Mouse (Mus musculus): ENCODE measurements around the gene H2-M5. TPM values are rescaled to one million over a fixed set of nuclear protein-coding genes. Genes with fewer than 3 reads are reported as not detected.

H2-M5 gene
- polyA plus RNA-seq, 1 experiment from 2014 or later: 3.9 TPM

DNA sequence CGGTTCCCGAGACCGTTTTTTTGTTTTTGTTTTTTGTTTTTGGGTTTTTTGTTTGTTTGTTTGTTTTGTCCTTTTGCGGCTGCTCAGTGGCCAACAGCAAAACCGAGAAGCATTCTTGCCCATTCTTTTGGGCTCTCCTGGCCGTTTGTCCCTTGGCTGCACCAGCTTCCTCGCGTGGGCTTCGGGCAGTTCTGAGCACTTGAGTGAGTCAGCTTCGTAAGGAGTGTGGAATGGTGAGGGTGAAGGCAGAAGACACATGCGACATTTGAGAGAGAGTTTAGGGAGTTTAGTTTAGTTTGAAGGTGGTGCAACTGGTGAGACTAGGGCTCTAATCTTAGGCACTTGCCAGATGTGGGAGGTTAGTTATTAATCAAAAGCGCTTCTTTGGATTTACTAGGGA, 30.5 kb downstream of the H2-M5 start:
- H3K9me3 ChIP-seq: no peaks in the 10 kb centered on the region
- H3K9ac ChIP-seq (replicated peaks): peak overlapping the region; percentile 70
- H3K4me1 ChIP-seq (replicated peaks): peaks cover 18% of the 10 kb centered on the region
- peak overlapping the region; percentile 35; the same call in 1 of the 2 replicates for H3K27ac ChIP-seq
- WGBS: 11% methylated on average over 12 of the region's 12 CpGs
- H3K36me3 ChIP-seq: peaks cover 11% of the 10 kb centered on the region
- H3K4me2 ChIP-seq (replicated peaks): peak overlapping the region; percentile 84
- H3K4me3 ChIP-seq (replicated peaks): peak overlapping the region; percentile 68
- no peaks in the 10 kb centered on the region for H3K27me3 ChIP-seq
- peak; percentile 25 for ATAC-seq

DNA sequence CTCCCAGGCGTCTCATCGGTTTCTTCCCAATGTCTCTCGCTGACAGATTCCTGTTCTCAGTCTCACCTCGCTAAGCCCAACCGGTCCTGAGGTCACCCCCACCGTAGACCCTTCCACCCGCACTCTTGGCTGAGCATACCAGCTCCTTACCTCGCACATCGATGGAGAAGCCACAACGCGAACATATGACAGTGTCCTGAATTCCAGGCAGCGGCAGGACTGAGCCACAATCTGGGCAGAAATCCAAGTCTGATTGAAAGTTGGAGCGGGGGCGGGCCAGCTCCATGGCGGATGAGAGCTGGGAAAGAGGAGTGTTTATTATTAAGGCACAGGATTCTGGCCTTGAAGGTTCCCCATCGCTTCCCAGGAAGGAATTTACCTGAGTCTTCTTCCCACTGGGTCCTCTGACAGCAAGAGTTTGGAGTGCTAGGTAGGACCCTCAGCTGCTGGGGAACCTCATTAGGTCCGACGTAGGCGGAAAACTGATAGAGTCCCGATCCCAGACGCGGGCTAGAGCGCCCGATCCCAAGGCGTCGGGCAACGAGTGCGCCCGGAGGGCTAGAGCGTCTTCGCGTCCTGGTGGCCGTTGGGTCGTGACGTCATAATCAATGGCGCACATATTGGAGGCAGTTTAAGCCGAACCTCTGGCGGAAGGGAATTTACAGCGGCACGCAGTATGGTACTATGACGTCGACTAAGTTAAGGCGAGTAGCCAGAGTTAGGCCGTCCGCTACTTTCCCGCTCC, 31.2 kb downstream of the H2-M5 start, which contains the start of the genes Znrd1 and Znrd1as:
Gene Znrd1 (minus strand): TSS at position 561 of the 745 bp plus-strand sequence.
Gene Znrd1as (plus strand): TSS at position 594 of the 745 bp plus-strand sequence.
- Histone ChIP-seq H3K4me3 (replicated peaks) (peak within 1 kb of the TSS; percentile 68), H3K27me3 (no peaks in the 10 kb centered on the region), H3K4me2 (replicated peaks) (peak within 1 kb of the TSS; percentile 84), H3K9me3 (no peaks in the 10 kb centered on the region), H3K27ac (peak within 1 kb of the TSS; percentile 70), H3K36me3 (peaks cover 15% of the 10 kb centered on the region), H3K4me1 (replicated peaks) (peaks cover 18% of the 10 kb centered on the region), H3K9ac (replicated peaks) (peak within 1 kb of the TSS; percentile 84)
- WGBS: under 1% methylated on average over 46 of the region's 46 CpGs
- peak; percentile 98 for ATAC-seq

DNA sequence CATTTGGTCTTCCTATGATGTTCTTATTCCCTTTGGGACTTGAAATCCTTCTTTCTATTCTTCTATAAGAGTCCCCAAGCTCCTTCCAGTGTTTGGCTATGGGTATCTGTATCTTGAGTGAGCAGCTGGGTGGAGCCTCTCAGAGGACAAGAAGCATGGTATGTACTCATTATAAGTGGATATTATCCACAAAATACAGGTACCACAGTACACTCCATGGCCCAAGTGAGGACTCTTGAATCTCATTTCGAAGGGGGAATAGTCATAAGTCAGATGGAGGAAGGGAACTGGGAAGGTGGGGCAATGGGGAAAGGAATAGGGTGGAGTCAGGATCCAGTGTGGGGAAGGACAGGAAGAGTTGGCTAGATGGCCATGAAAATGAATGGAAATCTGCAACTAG, 36.3 kb downstream of the H2-M5 start:
- 87% methylated on average over 1 of the region's 1 CpGs for WGBS

DNA sequence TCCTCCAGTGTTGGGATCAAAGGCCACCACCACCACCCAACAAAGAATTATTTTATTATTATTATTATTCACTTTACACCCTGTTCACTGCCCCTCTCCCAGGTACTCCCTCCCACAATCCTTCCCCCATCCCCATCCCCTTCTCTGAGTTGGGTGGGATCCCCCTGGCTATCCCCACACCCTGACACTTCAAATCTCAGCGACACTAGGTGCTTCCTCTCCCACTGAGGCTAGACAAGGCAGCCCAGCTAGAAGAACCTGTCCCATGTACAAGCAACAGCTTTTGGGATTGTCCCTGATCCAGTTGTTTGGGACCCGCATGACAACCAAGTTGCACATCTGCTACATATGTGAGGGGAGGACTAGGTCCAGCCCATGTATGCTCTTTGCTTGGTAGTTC, 36.7 kb downstream of the H2-M5 start:
- Histone ChIP-seq H3K9me3 (no peaks in the 10 kb centered on the region), H3K4me3 (replicated peaks) (no peak overlapping the region), H3K27ac (no peak overlapping the region), H3K27me3 (no peaks in the 10 kb centered on the region), H3K4me1 (replicated peaks) (peaks cover 29% of the 10 kb centered on the region), H3K4me2 (replicated peaks) (no peak overlapping the region), H3K36me3 (peaks cover 34% of the 10 kb centered on the region), H3K9ac (replicated peaks) (no peak overlapping the region)
- ATAC-seq: no peak
- 91% methylated on average over 2 of the region's 2 CpGs for WGBS

More for the DNA sequence above, 36.3 kb downstream of the H2-M5 start:
- Histone ChIP-seq H3K4me1 (replicated peaks) (peaks cover 28% of the 10 kb centered on the region), H3K4me3 (replicated peaks) (no peak overlapping the region), H3K4me2 (replicated peaks) (no peak overlapping the region), H3K9ac (replicated peaks) (no peak overlapping the region), H3K27me3 (no peaks in the 10 kb centered on the region), H3K27ac (no peak overlapping the region), H3K9me3 (no peaks in the 10 kb centered on the region), H3K36me3 (peaks cover 34% of the 10 kb centered on the region)
- ATAC-seq: no peak

DNA sequence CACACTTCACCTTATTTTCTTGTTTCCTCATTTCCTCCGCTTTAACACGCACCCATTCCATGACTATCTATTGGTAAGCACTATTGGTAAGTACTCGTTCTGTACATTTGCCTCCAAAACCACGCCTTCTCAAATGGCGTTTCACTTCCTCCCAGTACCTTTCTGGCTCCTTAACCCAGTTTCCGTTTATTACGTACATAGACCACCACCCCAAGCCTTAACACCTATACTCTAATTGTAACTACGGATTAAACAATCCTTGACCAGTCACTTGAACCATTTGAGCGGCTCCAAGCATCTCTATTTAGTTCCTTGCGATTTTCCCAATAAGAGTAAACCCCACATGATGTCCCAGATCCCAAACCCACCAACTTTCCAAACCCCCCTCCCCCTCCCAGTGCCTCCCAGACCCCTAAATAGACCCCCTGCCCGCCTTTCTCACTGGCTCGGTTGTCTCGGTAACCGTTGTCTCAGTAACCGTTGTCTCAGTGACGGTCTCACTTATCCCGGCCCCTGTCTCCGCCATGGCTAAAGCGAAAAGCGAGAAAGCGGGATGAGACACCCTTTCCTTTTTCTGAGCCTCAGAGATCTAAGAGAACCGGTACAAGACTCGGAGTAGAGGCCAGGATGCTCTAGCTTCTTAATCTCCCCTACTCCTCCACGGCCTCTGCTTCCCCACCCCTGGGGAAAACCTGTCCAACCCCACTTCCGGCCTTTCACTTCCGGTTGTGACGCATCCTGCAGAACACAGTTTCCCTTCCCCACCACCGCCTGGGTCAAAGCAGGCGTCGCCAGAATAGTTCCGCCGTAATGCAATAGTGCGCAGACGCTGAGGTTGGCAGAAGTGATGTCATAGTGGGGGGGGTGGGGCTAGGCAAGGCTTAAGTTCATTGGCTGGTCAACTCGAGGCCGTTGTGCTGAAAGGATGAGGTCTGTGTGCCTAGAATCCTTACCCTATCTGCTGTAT, 38.1 kb downstream of the H2-M5 start, which contains the start of gene Ppp1r11:
Gene Ppp1r11 (minus strand): TSS at position 761 of the 967 bp plus-strand sequence.
- Histone ChIP-seq H3K4me2 (replicated peaks) (peak within 1 kb of the TSS; percentile 85), H3K9me3 (no peaks in the 10 kb centered on the region), H3K9ac (replicated peaks) (peak within 1 kb of the TSS; percentile 72), H3K4me3 (replicated peaks) (peak within 1 kb of the TSS; percentile 68), H3K36me3 (peaks cover 30% of the 10 kb centered on the region), H3K27ac (peak within 1 kb of the TSS; percentile 85), H3K4me1 (replicated peaks) (peaks cover 31% of the 10 kb centered on the region), H3K27me3 (0 out of 2 replicates have a peak, but pooled peaks cover 2% of the 10 kb centered on the region)
- WGBS: 2% methylated on average over 36 of the region's 36 CpGs
- ATAC-seq: peak; percentile 96

DNA sequence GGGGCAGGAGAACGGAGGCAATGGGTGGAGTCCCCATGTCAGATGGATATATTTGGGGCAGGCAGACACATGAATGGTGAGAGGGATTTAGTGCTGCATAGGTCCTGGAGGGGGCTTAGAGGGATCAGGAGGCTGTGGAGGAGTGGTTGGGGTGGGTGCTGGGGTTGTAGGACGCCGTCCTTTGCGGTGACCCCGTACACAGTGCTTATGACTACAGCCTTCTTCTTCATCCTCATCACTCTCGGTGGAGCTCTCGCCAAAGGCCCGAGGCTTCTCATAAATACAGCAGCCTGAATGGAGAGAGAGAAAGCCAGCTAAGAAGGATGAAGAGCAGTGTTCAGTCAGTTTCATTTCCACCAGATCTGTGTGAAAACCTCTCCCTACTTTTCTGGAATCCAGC, 40.1 kb downstream of the H2-M5 start:
- Histone ChIP-seq H3K9ac (replicated peaks) (no peak overlapping the region), H3K27me3 (peaks cover 22% of the 10 kb centered on the region), H3K4me3 (replicated peaks) (no peak overlapping the region), H3K4me2 (replicated peaks) (no peak overlapping the region), H3K9me3 (no peaks in the 10 kb centered on the region), H3K4me1 (replicated peaks) (peaks cover 34% of the 10 kb centered on the region), H3K27ac (no peak overlapping the region), H3K36me3 (peaks cover 25% of the 10 kb centered on the region)
- ATAC-seq: no peak
- WGBS: 95% methylated on average over 8 of the region's 8 CpGs

- no peak overlapping the region for H3K4me2 ChIP-seq (replicated peaks)
- peaks cover 32% of the 10 kb centered on the region for H3K27me3 ChIP-seq
- no peak overlapping the region for H3K9ac ChIP-seq (replicated peaks)
- no peak overlapping the region for H3K4me3 ChIP-seq (replicated peaks)
- H3K36me3 ChIP-seq: peaks cover 20% of the 10 kb centered on the region
- 81% methylated on average over 1 of the region's 1 CpGs for WGBS
- no peak overlapping the region for H3K27ac ChIP-seq
- peaks cover 39% of the 10 kb centered on the region for H3K4me1 ChIP-seq (replicated peaks)
- H3K9me3 ChIP-seq: no peaks in the 10 kb centered on the region
- ATAC-seq: no peak
These were observed 41.1 kb downstream of the H2-M5 start for GRCm38 (mm10) chr17:36948286-36948685.

GRCm38 (mm10) chr17:36947051-36947819, 42.1 kb downstream of the H2-M5 start:
- Histone ChIP-seq H3K4me2 (replicated peaks) (peak overlapping the region; percentile 91), H3K36me3 (peaks cover 18% of the 10 kb centered on the region), H3K9me3 (no peaks in the 10 kb centered on the region), H3K27ac (peak overlapping the region; percentile 77), H3K9ac (replicated peaks) (peak overlapping the region; percentile 81), H3K27me3 (peaks cover 42% of the 10 kb centered on the region), H3K4me1 (replicated peaks) (peaks cover 47% of the 10 kb centered on the region), H3K4me3 (replicated peaks) (peak overlapping the region; percentile 59)
- ATAC-seq: peak; percentile 65
- whole genome bisulfite sequencing: under 1% methylated on average over 62 of the region's 62 CpGs

DNA sequence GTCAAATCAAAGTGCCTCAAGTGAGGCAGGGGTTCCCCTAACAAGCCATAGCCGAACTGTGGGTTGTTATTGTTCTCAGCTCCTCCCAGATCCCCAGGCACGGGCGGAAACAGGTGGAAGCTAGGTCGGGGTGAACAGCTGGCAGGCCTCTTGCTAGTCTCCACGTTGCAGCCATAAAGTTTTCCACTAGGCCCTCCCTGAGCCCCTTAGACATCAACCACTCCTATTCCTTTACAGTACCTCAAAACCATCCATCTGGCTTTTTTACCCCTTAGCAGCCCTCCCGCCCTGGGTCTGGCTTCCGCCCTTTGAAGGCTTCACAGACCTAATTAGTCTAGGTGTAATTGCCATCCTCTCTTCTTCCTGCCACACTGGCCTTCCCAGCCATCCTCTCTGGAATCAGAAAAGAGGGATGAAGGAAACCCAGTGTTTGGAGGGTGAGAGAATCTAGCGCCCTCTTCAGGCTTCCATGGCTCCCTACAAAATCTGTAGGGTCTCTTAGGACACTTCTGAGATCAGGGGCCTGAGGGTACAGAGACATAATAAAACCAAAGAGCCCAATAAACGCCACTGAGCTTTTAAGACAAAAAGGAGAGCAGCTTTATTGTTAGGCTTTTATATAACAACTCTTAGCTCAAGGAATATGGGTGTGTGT, 45.1 kb downstream of the H2-M5 start:
- peaks cover 11% of the 10 kb centered on the region for H3K36me3 ChIP-seq
- no peak overlapping the region for H3K4me2 ChIP-seq (replicated peaks)
- H3K27ac ChIP-seq: no peak overlapping the region
- peaks cover 58% of the 10 kb centered on the region for H3K27me3 ChIP-seq
- H3K9ac ChIP-seq (replicated peaks): no peak overlapping the region
- H3K4me1 ChIP-seq (replicated peaks): peaks cover 30% of the 10 kb centered on the region
- H3K9me3 ChIP-seq: no peaks in the 10 kb centered on the region
- H3K4me3 ChIP-seq (replicated peaks): no peak overlapping the region
- no peak for ATAC-seq
- WGBS: 27% methylated on average over 9 of the region's 9 CpGs

DNA sequence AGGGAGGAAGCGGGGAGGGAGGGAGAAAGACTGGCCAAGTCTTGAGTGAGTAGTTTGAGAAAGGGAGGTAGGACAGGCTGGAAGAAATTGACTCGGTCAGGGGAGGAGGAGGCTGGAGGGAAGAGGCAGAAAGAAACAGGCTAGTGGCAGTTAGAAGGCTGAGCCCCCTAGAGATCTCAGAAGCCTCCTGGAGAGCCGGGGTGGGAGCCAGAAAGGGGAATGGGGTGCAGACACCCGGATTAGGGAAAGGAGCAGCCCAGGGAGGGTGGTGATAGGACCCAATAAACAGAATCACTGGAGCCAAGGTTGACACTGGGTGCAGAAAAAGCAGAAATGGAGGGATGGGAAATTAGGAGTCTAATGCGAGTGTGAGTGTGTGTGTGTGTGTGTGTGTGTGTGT, 45.6 kb downstream of the H2-M5 start:
- H3K4me2 ChIP-seq (replicated peaks): peak overlapping the region; percentile 63; the same call in 1 of the 2 replicates
- no peak overlapping the region for H3K27ac ChIP-seq
- H3K4me3 ChIP-seq (replicated peaks): no peak overlapping the region
- peaks cover 5% of the 10 kb centered on the region; the same call in 1 of the 2 replicates for H3K36me3 ChIP-seq
- H3K9me3 ChIP-seq: no peaks in the 10 kb centered on the region
- H3K4me1 ChIP-seq (replicated peaks): peaks cover 30% of the 10 kb centered on the region
- H3K9ac ChIP-seq (replicated peaks): no peak overlapping the region
- 24% methylated on average over 5 of the region's 5 CpGs for WGBS
- peaks cover 58% of the 10 kb centered on the region for H3K27me3 ChIP-seq
- ATAC-seq: no peak

Measured in midbrain, embryonic 13.5 days (tissue).